Mouse (Mus musculus): ENCODE results near the gene Cdh6. TPM values are rescaled to one million over a fixed set of nuclear protein-coding genes. Genes with fewer than 3 reads are reported as not detected.

Gene Cdh6
- polyA plus RNA-seq, 1 experiment from 2014 or later, result 4.7 TPM

DNA sequence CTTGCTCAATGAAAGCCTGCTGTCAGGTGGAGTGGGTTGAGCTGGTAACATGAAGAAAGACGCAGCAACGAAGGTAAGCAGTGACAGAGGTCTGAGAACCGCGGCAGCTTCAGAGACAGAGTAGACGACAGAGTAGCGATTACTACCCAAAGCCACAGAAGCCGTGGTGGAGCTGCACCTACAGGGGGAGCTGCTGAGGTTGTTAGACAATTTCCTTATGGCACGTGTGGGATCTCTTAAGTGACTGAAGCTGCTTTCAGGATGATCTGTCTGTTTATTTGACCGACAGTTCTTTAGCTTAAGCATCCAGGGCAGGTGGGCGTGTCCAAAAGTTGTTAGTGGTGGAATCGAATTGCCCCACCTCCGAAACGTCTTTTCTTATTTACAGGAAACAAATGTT lies 167.5 kb downstream of the Cdh6 start:
- Histone ChIP-seq H3K9me3 (replicated peaks) (no peaks in the 10 kb centered on the region), H3K27me3 (ENCODE audit: low read depth, poor library complexity, severe bottlenecking) (no peaks in the 10 kb centered on the region), H3K36me3 (no peaks in the 10 kb centered on the region), H3K4me1 (no peaks in the 10 kb centered on the region), H3K27ac (no peak overlapping the region), H3K4me3 (no peak overlapping the region)
- WGBS, result 80% methylated on average over 13 of the region's 13 CpGs
- DNase-seq (ENCODE audit: low spot score), result no peak

DNA sequence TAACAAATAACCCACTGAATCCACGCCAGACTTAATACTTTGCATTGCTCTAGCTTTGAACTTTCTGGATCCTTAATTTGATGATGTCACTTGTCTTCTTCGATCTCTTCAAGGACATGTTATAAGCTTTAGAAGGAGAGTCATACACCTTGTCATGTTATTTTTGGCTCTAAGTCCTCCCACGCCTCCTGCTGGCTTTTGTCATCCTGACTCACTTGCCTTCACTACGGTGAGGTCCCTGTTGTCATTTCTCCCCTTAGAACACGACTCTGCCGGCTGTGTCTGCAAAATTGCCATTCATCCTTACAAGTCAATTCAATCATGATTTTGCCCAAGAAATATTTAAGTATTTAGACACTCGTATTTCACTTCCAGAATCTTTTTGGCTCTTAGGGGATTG lies 171.9 kb downstream of the Cdh6 start:
- Histone ChIP-seq H3K27ac (no peak overlapping the region), H3K9me3 (replicated peaks) (no peaks in the 10 kb centered on the region), H3K27me3 (ENCODE audit: low read depth, poor library complexity, severe bottlenecking) (no peaks in the 10 kb centered on the region), H3K4me3 (no peak overlapping the region), H3K4me1 (no peaks in the 10 kb centered on the region), H3K36me3 (no peaks in the 10 kb centered on the region)
- WGBS, result 82% methylated on average over 7 of the region's 7 CpGs
- no peak for DNase-seq (ENCODE audit: low spot score)

DNA sequence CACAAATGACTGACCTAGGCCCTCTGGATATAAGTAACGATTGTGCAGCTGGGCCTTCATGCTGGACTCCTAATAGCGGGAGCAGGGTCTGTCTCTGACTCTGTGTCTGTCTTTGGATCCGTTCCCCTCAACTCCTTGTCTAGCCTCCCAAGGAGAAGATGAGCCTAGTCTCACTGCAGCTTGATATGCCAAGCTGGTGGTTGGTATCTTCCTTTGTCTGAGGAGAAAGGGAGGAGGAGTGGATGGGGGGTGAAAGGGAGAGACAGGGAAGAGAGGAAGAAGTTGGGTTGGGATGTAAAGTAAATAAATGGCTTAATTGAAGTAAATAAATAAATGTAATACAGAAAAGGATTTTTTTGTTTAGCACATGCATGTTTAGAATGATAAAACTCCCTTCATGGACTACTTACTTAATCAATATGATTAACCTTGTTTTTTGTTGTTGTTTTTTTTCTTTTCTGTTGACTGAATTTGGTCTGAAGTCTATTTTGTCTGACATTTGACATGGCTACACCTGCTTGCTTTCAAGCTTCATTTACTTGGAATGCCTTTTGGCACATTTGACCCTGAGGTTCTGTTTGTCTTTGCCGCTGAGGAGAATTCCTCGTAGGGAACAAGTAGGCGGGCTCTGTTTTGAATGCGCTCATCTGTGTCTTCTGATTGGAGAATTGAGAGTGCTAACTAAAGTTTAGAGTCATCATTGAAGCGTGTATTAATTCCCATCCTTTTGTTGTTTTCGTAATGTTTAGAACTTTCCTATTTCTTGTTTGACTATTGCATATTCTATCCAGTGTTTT lies 178.7 kb downstream of the Cdh6 start:
- no peaks in the 10 kb centered on the region for H3K9me3 ChIP-seq (replicated peaks)
- no peaks in the 10 kb centered on the region for H3K4me1 ChIP-seq
- no peak overlapping the region for H3K27ac ChIP-seq
- no peak for DNase-seq (ENCODE audit: low spot score)
- 86% methylated on average over 9 of the region's 9 CpGs for WGBS
- no peaks in the 10 kb centered on the region for H3K36me3 ChIP-seq
- no peaks in the 10 kb centered on the region for H3K27me3 ChIP-seq (ENCODE audit: low read depth, poor library complexity, severe bottlenecking)
- no peak overlapping the region for H3K4me3 ChIP-seq
